Mouse (Mus musculus) testis, adult 2 months (tissue): ENCODE measurements at regions not wholly inside any gene's neighbourhood (a gene's known extent, or its start where the extent isn't known, plus 50 kb on each side); places are given as distances from the start of the nearest gene placed in this dataset.

ENCODE experiments used
- H3K27ac ChIP-seq: fragments of 200-500 bp; 2 replicates; pipeline ENCODE4 v1.5.1; 2012; ENCODE audit warnings: low read depth, low read length; ENCODE audit not compliant: control insufficient read depth, insufficient read depth
- H3K27me3 ChIP-seq: fragments of 200-500 bp; 2 replicates; pipeline ENCODE4 v1.6.1; 2012; ENCODE audit warnings: mild to moderate bottlenecking, low read length, moderate library complexity; ENCODE audit not compliant: control insufficient read depth, insufficient read depth
- H3K36me3 ChIP-seq: fragments of 200-500 bp; 2 replicates; pipeline ENCODE4 v1.6.1; 2012; ENCODE audit warnings: mild to moderate bottlenecking, low read length; ENCODE audit not compliant: control insufficient read depth, insufficient read depth
- H3K4me1 ChIP-seq: fragments of 200-500 bp; 2 replicates; pipeline ENCODE4 v1.6.1; 2012; ENCODE audit warnings: low read length; ENCODE audit not compliant: control insufficient read depth, insufficient read depth
- H3K4me3 ChIP-seq: fragments of 200-500 bp; 2 replicates; pipeline ENCODE4 v1.5.1; 2012; ENCODE audit warnings: low read depth, mild to moderate bottlenecking, low read length, moderate library complexity, mixed read lengths; ENCODE audit not compliant: control insufficient read depth
- CTCF ChIP-seq: fragments of 200-500 bp; IDR thresholded peaks from 2 replicates; pipeline ENCODE4 v1.5.1; 2012; ENCODE audit warnings: low read depth, mild to moderate bottlenecking, inconsistent platforms, low read length, moderate library complexity; ENCODE audit not compliant: control insufficient read depth, insufficient read depth, insufficient replicate concordance
- POLR2A ChIP-seq: fragments of 200-500 bp; IDR thresholded peaks from 2 replicates; pipeline ENCODE4 v1.6.1; 2012; ENCODE audit warnings: low read depth, mild to moderate bottlenecking, inconsistent platforms, low read length, moderate library complexity; ENCODE audit not compliant: control insufficient read depth

GRCm38 (mm10) chr5:126008321-126008720 lies 476.7 kb downstream of the Tmem132b start:
- no peaks in the 10 kb centered on the region for H3K36me3 ChIP-seq
- no peaks in the 10 kb centered on the region for H3K27me3 ChIP-seq
- H3K4me3 ChIP-seq: no peak overlapping the region
- no peak overlapping the region for H3K27ac ChIP-seq
- TF ChIP-seq POLR2A (no peak), CTCF (no peak)
- H3K4me1 ChIP-seq: peaks cover 4% of the 10 kb centered on the region; the same call in 1 of the 2 replicates

GRCm38 (mm10) chr5:126019781-126020180 lies 488.2 kb downstream of the Tmem132b start:
- Histone ChIP-seq H3K27me3 (no peaks in the 10 kb centered on the region), H3K4me3 (no peak overlapping the region), H3K27ac (no peak overlapping the region), H3K4me1 (no peaks in the 10 kb centered on the region), H3K36me3 (no peaks in the 10 kb centered on the region)
- TF ChIP-seq POLR2A (no peak), CTCF (no peak)

- no peak for TF ChIP-seq POLR2A
- TF ChIP-seq CTCF: no peak
- Histone ChIP-seq H3K4me1 (no peaks in the 10 kb centered on the region; the same call in none of the 2 replicates), H3K36me3 (no peaks in the 10 kb centered on the region), H3K27me3 (no peaks in the 10 kb centered on the region), H3K4me3 (no peak overlapping the region), H3K27ac (no peak overlapping the region)
Observed at GRCm38 (mm10) chr5:126023906-126024305, 492.3 kb downstream of the Tmem132b start.

- TF ChIP-seq CTCF: no peak
- no peak for TF ChIP-seq POLR2A
- Histone ChIP-seq H3K4me3 (no peak overlapping the region), H3K27me3 (no peaks in the 10 kb centered on the region), H3K36me3 (no peaks in the 10 kb centered on the region), H3K27ac (no peak overlapping the region), H3K4me1 (peaks cover 2% of the 10 kb centered on the region; the same call in 1 of the 2 replicates)
Observed at GRCm38 (mm10) chr5:126034846-126035245, 503.3 kb downstream of the Tmem132b start.

- H3K4me3 ChIP-seq: no peak overlapping the region
- peaks cover 2% of the 10 kb centered on the region; the same call in 1 of the 2 replicates for H3K4me1 ChIP-seq
- H3K27ac ChIP-seq: no peak overlapping the region
- H3K36me3 ChIP-seq: no peaks in the 10 kb centered on the region
- no peak for TF ChIP-seq CTCF
- TF ChIP-seq POLR2A: no peak
- no peaks in the 10 kb centered on the region for H3K27me3 ChIP-seq
Observed at GRCm38 (mm10) chr5:126036686-126037085, 505.1 kb downstream of the Tmem132b start.

GRCm38 (mm10) chr5:126045761-126046160 lies 514.2 kb downstream of the Tmem132b start:
- H3K4me3 ChIP-seq: no peak overlapping the region
- H3K27ac ChIP-seq: no peak overlapping the region
- no peaks in the 10 kb centered on the region for H3K27me3 ChIP-seq
- H3K36me3 ChIP-seq: no peaks in the 10 kb centered on the region
- TF ChIP-seq POLR2A (no peak), CTCF (peak; percentile 51; the same call in 1 of the 2 replicates)
- H3K4me1 ChIP-seq: no peaks in the 10 kb centered on the region

GRCm38 (mm10) chr5:126063644-126064043 lies 532.1 kb downstream of the Tmem132b start:
- H3K27ac ChIP-seq: no peak overlapping the region
- no peak for TF ChIP-seq POLR2A
- peak; percentile 41; the same call in 1 of the 2 replicates for TF ChIP-seq CTCF
- H3K4me3 ChIP-seq: no peak overlapping the region
- H3K27me3 ChIP-seq: no peaks in the 10 kb centered on the region
- no peaks in the 10 kb centered on the region for H3K36me3 ChIP-seq
- no peaks in the 10 kb centered on the region for H3K4me1 ChIP-seq

- H3K4me1 ChIP-seq: peaks cover 3% of the 10 kb centered on the region; the same call in 1 of the 2 replicates
- no peak overlapping the region for H3K4me3 ChIP-seq
- H3K27me3 ChIP-seq: no peaks in the 10 kb centered on the region
- H3K27ac ChIP-seq: no peak overlapping the region
- TF ChIP-seq POLR2A (no peak), CTCF (no peak)
- no peaks in the 10 kb centered on the region for H3K36me3 ChIP-seq
Observed at GRCm38 (mm10) chr5:126079281-126079838, 547.8 kb downstream of the Tmem132b start.
